Mouse (Mus musculus) midbrain, embryonic 10.5 days (tissue): Measurements from ENCODE around the gene Slc7a7. TPM values are rescaled to one million over a fixed set of nuclear protein-coding genes. Genes with fewer than 3 reads are reported as not detected.

Experiments
- DNase-seq: peaks from one replicate; pipeline ENCODE4 v3.0.0-alpha.2; 2017; ENCODE audit warnings: low spot score
- H3K27ac ChIP-seq: fragments of 300-500 bp; sonication (generic); replicated peaks from 2 replicates; pipeline ENCODE4 v1.5.1; 2016; ENCODE audit warnings: mild to moderate bottlenecking
- H3K27me3 ChIP-seq: fragments of 300-500 bp; sonication (generic); 2 replicates; pipeline ENCODE4 v1.6.1; 2016; ENCODE audit warnings: low read depth, mild to moderate bottlenecking; ENCODE audit not compliant: poor library complexity, severe bottlenecking
- H3K36me3 ChIP-seq: fragments of 300-500 bp; sonication (generic); 2 replicates; pipeline ENCODE4 v1.6.1; 2016; ENCODE audit warnings: mild to moderate bottlenecking, moderate library complexity
- H3K4me1 ChIP-seq: fragments of 300-500 bp; sonication (generic); 2 replicates; pipeline ENCODE4 v1.6.1; 2016
- H3K4me3 ChIP-seq: fragments of 300-500 bp; sonication (generic); 2 replicates; pipeline ENCODE4 v1.5.1; 2016; ENCODE audit warnings: mild to moderate bottlenecking, moderate library complexity
- H3K9me3 ChIP-seq: fragments of 300-500 bp; sonication (generic); replicated peaks from 2 replicates; pipeline ENCODE4 v1.6.1; 2016; ENCODE audit warnings: mild to moderate bottlenecking
- WGBS: fragments of 180-500 bp; shearing (Covaris S2); methylation state at CpG from one replicate; pipeline ENCODE4 v1.1.7; 2016; 5-methylcytosine and 5-hydroxymethylcytosine counted together
- polyA plus RNA-seq: library from polyadenylated mRNA; unstranded; fragments of >200 nt; fragmentation: Nextera tagmentation; extraction: Ambion mirVana; gene quantifications from 2 replicates; pipeline ENCODE4 v1.2.1, GENCODE M21; 2016

Gene Slc7a7
- polyA plus RNA-seq, 1 experiment from 2014 or later: 4.5 TPM

DNA sequence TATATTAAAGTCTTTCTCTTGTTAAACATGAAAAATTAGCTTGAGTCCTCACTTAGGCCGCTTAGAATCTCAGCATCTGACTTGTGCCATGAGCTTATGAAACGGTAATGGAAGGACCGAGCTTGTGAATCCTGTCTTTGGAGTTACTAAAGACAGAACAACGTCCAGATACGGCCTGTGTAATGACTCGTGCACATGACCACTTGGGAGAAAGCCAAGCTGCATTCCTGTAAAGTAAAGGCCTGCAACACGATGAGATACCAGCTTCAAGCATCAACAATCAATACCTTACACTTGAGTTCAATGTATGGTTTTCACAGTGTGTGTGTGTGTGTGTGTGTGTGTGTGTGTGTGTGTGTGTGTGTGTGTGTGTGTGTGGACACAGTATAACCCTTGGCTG lies 20.9 kb downstream of the Slc7a7 start:
- H3K27me3 ChIP-seq: no peaks in the 10 kb centered on the region
- H3K4me1 ChIP-seq: no peaks in the 10 kb centered on the region
- H3K9me3 ChIP-seq: no peaks in the 10 kb centered on the region
- H3K36me3 ChIP-seq: no peaks in the 10 kb centered on the region
- no peak overlapping the region for H3K4me3 ChIP-seq
- no peak overlapping the region for H3K27ac ChIP-seq
- WGBS: 88% methylated on average over 7 of the region's 7 CpGs
- DNase-seq: no peak

DNA sequence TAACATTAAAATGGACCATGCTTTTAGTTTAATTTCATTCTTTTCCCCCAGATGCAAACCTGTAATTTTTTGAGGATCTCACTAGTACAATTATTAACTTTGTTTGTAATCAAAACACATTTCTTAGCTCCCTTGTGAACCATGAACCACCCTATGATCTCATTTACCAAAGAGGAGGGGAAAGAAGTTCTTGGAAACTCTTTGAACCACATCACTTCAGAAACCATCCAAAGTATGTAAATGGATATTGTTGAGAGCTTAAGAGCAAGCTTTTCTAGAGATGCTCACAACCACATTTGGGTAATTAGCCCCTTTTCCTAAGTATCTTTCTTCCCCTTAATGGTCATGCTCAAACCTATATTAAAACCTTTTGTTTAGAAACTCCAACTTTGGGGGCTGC lies 23.3 kb downstream of the Slc7a7 start:
- H3K36me3 ChIP-seq: no peaks in the 10 kb centered on the region
- H3K27ac ChIP-seq: no peak overlapping the region
- no peaks in the 10 kb centered on the region for H3K4me1 ChIP-seq
- H3K27me3 ChIP-seq: no peaks in the 10 kb centered on the region
- H3K9me3 ChIP-seq: no peaks in the 10 kb centered on the region
- H3K4me3 ChIP-seq: no peak overlapping the region
- DNase-seq: no peak

DNA sequence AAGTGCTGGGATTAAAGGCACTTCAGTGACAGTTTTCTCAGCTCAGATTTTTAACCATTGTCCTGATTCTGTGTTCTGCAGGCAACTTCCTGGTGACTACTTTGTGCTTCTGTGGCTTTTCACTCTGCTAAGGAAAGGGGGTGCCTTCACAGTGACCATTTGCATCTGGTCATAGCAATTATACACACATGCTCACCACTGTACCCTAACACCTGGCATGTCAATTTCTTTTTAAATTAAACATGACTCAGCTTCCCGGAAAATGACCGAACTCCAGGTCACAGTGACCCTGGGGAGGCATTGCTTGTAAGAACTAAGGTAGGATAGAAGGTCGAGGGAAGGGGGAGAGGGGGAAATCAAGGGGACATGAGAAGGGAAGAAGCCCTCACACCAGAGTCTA lies 23.8 kb downstream of the Slc7a7 start:
- Histone ChIP-seq H3K27ac (no peak overlapping the region), H3K4me1 (no peaks in the 10 kb centered on the region), H3K36me3 (no peaks in the 10 kb centered on the region), H3K9me3 (no peaks in the 10 kb centered on the region), H3K4me3 (no peak overlapping the region), H3K27me3 (no peaks in the 10 kb centered on the region)
- no peak for DNase-seq
- WGBS: 78% methylated on average over 3 of the region's 3 CpGs

- 83% methylated on average over 6 of the region's 6 CpGs for WGBS
- Histone ChIP-seq H3K4me3 (no peak overlapping the region), H3K4me1 (peaks cover 4% of the 10 kb centered on the region), H3K36me3 (no peaks in the 10 kb centered on the region), H3K27me3 (no peaks in the 10 kb centered on the region), H3K27ac (no peak overlapping the region), H3K9me3 (no peaks in the 10 kb centered on the region)
- no peak for DNase-seq
These were observed 26.7 kb downstream of the Slc7a7 start for GRCm38 (mm10) chr14:54390843-54391242.

DNA sequence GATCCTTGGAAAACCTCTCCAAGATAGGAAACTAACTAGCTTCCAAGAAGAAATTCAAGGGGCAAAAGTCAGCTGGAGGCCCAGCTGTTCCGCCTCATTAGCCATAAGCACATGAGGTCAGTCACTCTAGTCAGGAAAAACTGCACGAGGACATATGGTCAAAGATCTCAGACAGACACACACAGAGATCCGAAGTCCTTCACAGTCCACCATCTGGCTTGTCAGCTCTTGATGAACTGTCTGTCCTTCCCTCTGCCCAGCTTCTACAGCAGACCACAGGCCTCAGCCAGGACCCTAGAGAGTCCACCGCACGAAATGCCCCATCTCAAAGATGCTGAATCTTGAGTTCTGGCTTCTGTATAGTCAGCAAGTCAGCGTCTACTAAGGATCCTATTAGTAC lies 30.0 kb downstream of the Slc7a7 start:
- Histone ChIP-seq H3K4me3 (no peak overlapping the region), H3K27ac (no peak overlapping the region), H3K36me3 (no peaks in the 10 kb centered on the region), H3K9me3 (no peaks in the 10 kb centered on the region), H3K27me3 (no peaks in the 10 kb centered on the region), H3K4me1 (peaks cover 16% of the 10 kb centered on the region)
- no peak for DNase-seq
- 82% methylated on average over 6 of the region's 6 CpGs for WGBS

DNA sequence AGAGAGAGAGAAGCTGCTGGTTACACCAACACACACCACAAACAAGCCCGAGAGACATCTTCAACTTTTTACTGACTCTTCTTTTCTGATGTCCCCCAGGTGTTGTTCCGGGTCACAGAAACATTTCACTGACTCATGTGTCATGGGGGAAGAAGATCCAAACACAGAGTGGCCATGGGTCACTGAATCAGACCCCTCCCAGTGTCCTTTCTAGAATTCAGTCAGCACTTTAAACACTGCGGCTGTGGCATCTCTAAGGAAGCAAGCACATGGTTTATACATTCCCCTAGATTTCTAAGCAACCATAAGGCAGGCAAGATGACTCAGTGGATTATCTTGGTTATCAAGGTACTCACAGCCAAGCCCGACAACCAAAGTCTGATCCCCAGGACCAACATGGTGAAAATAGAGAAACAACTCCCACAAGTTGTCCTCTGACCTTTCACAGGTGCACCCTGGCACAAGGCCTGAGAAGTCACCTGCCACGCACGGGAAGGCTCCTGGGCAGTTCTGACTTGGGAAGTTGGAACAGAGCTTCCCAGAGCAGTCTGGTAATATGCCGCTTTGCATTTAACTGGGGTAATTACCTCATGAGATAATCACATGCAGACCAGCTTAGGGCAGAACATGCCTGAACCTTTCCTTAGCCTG lies 31.5 kb downstream of the Slc7a7 start:
- Histone ChIP-seq H3K9me3 (no peaks in the 10 kb centered on the region), H3K36me3 (no peaks in the 10 kb centered on the region), H3K4me3 (no peak overlapping the region), H3K27me3 (no peaks in the 10 kb centered on the region), H3K4me1 (peaks cover 22% of the 10 kb centered on the region), H3K27ac (no peak overlapping the region)
- DNase-seq: no peak
- WGBS: 86% methylated on average over 7 of the region's 7 CpGs

DNA sequence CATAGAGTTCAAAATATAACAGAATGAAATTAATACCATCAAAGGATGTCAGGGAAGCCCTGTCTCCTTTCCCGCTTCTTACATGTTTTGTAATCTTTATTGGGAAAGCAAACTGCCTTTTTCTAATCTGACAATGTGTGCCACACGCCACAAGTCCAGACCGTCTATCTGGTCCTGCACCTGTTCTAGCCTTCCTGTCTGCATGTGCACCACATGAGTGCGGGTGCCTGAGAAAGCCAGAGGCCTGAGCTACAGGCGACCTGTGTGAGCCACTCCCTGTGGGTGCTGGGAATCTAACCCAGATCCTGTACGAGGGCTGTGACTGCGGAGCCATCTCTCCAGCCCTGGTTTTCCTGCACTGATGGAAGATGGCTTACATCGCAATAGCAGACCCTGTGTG lies 33.2 kb downstream of the Slc7a7 start:
- WGBS: 92% methylated on average over 8 of the region's 8 CpGs
- Histone ChIP-seq H3K4me3 (no peak overlapping the region), H3K36me3 (no peaks in the 10 kb centered on the region), H3K9me3 (no peaks in the 10 kb centered on the region), H3K4me1 (peaks cover 28% of the 10 kb centered on the region), H3K27me3 (no peaks in the 10 kb centered on the region), H3K27ac (no peak overlapping the region)
- DNase-seq: no peak

GRCm38 (mm10) chr14:54383355-54383771 lies 34.2 kb downstream of the Slc7a7 start:
- H3K27ac ChIP-seq: peak overlapping the region; percentile 35; the same call in 1 of the 2 replicates
- DNase-seq: no peak
- no peak overlapping the region for H3K4me3 ChIP-seq
- H3K9me3 ChIP-seq: no peaks in the 10 kb centered on the region
- no peaks in the 10 kb centered on the region for H3K27me3 ChIP-seq
- H3K4me1 ChIP-seq: peaks cover 28% of the 10 kb centered on the region
- no peaks in the 10 kb centered on the region for H3K36me3 ChIP-seq
- WGBS: 54% methylated on average over 4 of the region's 4 CpGs

DNA sequence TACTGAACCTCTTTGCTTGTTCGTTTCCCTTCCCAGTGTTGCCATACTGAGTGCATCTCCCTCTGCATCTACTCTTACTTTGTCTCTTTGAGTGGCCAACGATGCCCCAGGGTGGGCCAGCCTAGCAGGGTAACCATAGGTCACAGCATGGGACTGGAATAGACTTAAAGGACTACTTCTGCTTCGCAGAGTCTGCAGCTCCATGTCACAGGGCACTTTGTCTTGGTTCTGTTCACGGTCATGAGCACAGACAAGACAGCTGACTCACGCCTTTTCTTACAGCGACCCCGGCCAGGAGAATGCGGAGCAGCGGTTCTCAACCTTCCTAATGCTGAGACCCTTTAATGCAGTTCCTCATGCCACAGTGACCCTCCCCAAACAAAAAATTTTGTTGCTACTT lies 34.9 kb downstream of the Slc7a7 start:
- H3K4me1 ChIP-seq: peaks cover 28% of the 10 kb centered on the region
- H3K9me3 ChIP-seq: no peaks in the 10 kb centered on the region
- WGBS: 74% methylated on average over 9 of the region's 9 CpGs
- no peaks in the 10 kb centered on the region for H3K27me3 ChIP-seq
- no peak overlapping the region for H3K4me3 ChIP-seq
- no peak for DNase-seq
- no peaks in the 10 kb centered on the region for H3K36me3 ChIP-seq
- H3K27ac ChIP-seq: no peak overlapping the region

DNA sequence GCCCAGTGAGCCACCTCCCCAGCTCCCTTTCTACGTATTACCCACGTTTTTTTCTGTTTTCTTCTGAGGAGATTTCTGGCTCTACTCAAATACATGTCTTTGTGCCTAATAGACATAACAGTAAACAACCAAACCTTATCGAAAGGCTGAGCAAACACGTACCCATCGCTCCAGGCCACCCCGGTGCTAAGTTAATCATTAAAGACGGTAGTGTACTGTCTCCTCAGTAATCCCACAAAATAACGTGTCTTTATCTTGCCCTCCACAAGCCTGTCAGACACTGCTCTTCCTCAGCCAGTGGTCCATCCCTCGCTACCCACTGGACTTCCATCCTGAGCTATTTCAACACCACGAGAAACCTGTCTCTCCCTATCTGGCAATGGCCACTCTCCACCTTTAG lies 35.8 kb downstream of the Slc7a7 start:
- WGBS: 85% methylated on average over 10 of the region's 10 CpGs
- no peak overlapping the region for H3K4me3 ChIP-seq

DNA sequence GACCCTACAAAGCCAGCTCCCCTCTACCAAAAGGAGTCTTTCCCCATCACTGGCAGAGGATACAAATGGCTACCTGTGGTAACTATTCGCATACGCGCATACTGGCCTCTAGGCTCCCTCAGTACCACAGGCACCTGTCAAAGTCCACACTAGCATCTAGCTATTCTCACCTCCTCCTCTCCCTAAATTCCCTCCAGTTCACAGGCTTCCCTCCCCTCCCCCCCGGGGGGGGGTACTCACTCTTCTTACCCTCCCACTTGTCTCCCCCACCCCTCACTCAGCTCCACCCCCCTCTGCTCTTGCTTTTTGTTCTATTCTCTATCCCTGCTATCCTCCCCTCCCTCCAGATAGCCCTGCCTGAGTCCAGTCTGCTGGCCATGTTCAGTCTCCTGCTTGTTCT lies 37.0 kb downstream of the Slc7a7 start:
- Histone ChIP-seq H3K4me1 (peaks cover 24% of the 10 kb centered on the region), H3K9me3 (no peaks in the 10 kb centered on the region), H3K4me3 (no peak overlapping the region), H3K36me3 (no peaks in the 10 kb centered on the region), H3K27ac (no peak overlapping the region), H3K27me3 (no peaks in the 10 kb centered on the region)
- 72% methylated on average over 4 of the region's 4 CpGs for WGBS
- no peak for DNase-seq

More for the DNA sequence above, 35.8 kb downstream of the Slc7a7 start:
- Histone ChIP-seq H3K27me3 (no peaks in the 10 kb centered on the region), H3K27ac (no peak overlapping the region), H3K4me1 (peaks cover 28% of the 10 kb centered on the region), H3K36me3 (no peaks in the 10 kb centered on the region), H3K9me3 (no peaks in the 10 kb centered on the region)
- DNase-seq: no peak

DNA sequence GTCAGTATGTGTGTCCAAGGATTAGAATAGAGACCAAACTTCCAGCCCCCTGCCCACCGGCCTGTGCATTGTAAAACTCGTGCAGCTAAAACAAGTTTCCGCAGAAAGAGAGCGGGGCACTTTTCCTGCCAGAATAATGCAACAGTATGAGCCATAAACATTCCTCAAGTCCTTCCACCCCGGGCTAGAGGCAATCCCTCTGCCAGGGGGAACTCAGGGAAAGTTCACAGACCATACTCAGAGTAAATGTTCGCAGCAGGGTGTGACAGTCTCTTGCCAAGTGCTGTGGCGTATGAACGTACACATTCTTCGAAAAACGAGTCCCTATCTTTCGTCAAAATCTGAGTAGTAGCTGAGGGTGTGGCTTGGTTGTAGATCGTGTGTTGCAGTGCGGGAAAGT lies 38.0 kb downstream of the Slc7a7 start:
- Histone ChIP-seq H3K27me3 (no peaks in the 10 kb centered on the region), H3K36me3 (no peaks in the 10 kb centered on the region), H3K4me1 (peaks cover 24% of the 10 kb centered on the region), H3K4me3 (no peak overlapping the region), H3K9me3 (no peaks in the 10 kb centered on the region), H3K27ac (no peak overlapping the region)
- 84% methylated on average over 13 of the region's 13 CpGs for WGBS
- no peak for DNase-seq

GRCm38 (mm10) chr14:54377166-54377565 lies 40.4 kb downstream of the Slc7a7 start:
- no peaks in the 10 kb centered on the region for H3K9me3 ChIP-seq
- DNase-seq: no peak
- H3K4me1 ChIP-seq: peaks cover 10% of the 10 kb centered on the region; the same call in 1 of the 2 replicates
- H3K27me3 ChIP-seq: no peaks in the 10 kb centered on the region
- H3K36me3 ChIP-seq: no peaks in the 10 kb centered on the region
- 90% methylated on average over 6 of the region's 6 CpGs for WGBS
- no peak overlapping the region for H3K27ac ChIP-seq
- H3K4me3 ChIP-seq: no peak overlapping the region

- H3K4me1 ChIP-seq: peaks cover 5% of the 10 kb centered on the region; the same call in 1 of the 2 replicates
- peaks cover 5% of the 10 kb centered on the region; the same call in 1 of the 2 replicates for H3K9me3 ChIP-seq
- DNase-seq: no peak
- H3K36me3 ChIP-seq: peaks cover 9% of the 10 kb centered on the region
- 87% methylated on average over 3 of the region's 3 CpGs for WGBS
- no peaks in the 10 kb centered on the region for H3K27me3 ChIP-seq
- no peak overlapping the region for H3K27ac ChIP-seq
- H3K4me3 ChIP-seq: no peak overlapping the region
These were observed 41.7 kb downstream of the Slc7a7 start for GRCm38 (mm10) chr14:54375916-54376315.
